Mouse (Mus musculus) skeletal muscle tissue, adult 2 months (tissue): ENCODE measurements around the gene Npas2.
A peak's percentile ranks its signal among the peaks of the same experiment; 100 is the strongest.

Experiments
- DNase-seq: peaks from one replicate; pipeline ENCODE4 v3.0.0-alpha.2; 2012; ENCODE audit warnings: low read depth, low spot score

Npas2 gene

GRCm38 (mm10) chr1:39374231-39374809, 180.8 kb downstream of the Npas2 start:
- DNase-seq: no peak

GRCm38 (mm10) chr1:39376121-39376520, 182.6 kb downstream of the Npas2 start:
- no peak for DNase-seq

GRCm38 (mm10) chr1:39376726-39377240, 183.3 kb downstream of the Npas2 start:
- no peak for DNase-seq

- no peak for DNase-seq
These were observed 185.0 kb downstream of the Npas2 start for GRCm38 (mm10) chr1:39378540-39378939.

GRCm38 (mm10) chr1:39379021-39379420, 185.5 kb downstream of the Npas2 start:
- no peak for DNase-seq

GRCm38 (mm10) chr1:39381017-39381416, 187.5 kb downstream of the Npas2 start:
- DNase-seq: no peak

GRCm38 (mm10) chr1:39384914-39385313, 191.4 kb downstream of the Npas2 start:
- no peak for DNase-seq

- no peak for DNase-seq
These were observed 192.9 kb downstream of the Npas2 start for GRCm38 (mm10) chr1:39386456-39386855.

- peak; percentile 53 for DNase-seq
These were observed 194.0 kb downstream of the Npas2 start for GRCm38 (mm10) chr1:39387497-39387896.

- DNase-seq: no peak
These were observed 194.6 kb downstream of the Npas2 start for GRCm38 (mm10) chr1:39388163-39388562.

GRCm38 (mm10) chr1:39389338-39389737, 195.8 kb downstream of the Npas2 start:
- DNase-seq: no peak

- DNase-seq: no peak
These were observed 198.1 kb downstream of the Npas2 start for GRCm38 (mm10) chr1:39391652-39392051.

- peak; percentile 46 for DNase-seq
These were observed 198.7 kb downstream of the Npas2 start for GRCm38 (mm10) chr1:39392189-39392588.

GRCm38 (mm10) chr1:39393217-39393867, 199.8 kb downstream of the Npas2 start:
- no peak for DNase-seq

- DNase-seq: peak; percentile 58
These were observed 200.6 kb downstream of the Npas2 start for GRCm38 (mm10) chr1:39394096-39394495.

GRCm38 (mm10) chr1:39394650-39395049, 201.1 kb downstream of the Npas2 start:
- no peak for DNase-seq

- no peak for DNase-seq
These were observed 202.8 kb downstream of the Npas2 start for GRCm38 (mm10) chr1:39396347-39396746.

GRCm38 (mm10) chr1:39398284-39398683, 204.8 kb downstream of the Npas2 start:
- DNase-seq: no peak

- DNase-seq: no peak
These were observed 205.7 kb downstream of the Npas2 start for GRCm38 (mm10) chr1:39399228-39399627.

GRCm38 (mm10) chr1:39400173-39400572, 206.6 kb downstream of the Npas2 start:
- DNase-seq: no peak

- no peak for DNase-seq
These were observed 213.6 kb downstream of the Npas2 start for GRCm38 (mm10) chr1:39407108-39407507.

- no peak for DNase-seq
These were observed 214.6 kb downstream of the Npas2 start for GRCm38 (mm10) chr1:39408123-39408522.

- DNase-seq: no peak
These were observed 215.1 kb downstream of the Npas2 start for GRCm38 (mm10) chr1:39408668-39409067.
